Mouse (Mus musculus): ENCODE data around the gene Sohlh2. TPM values are rescaled to one million over a fixed set of nuclear protein-coding genes. Genes with fewer than 3 reads are reported as not detected.

The Sohlh2 gene
- polyA plus RNA-seq, 1 experiment from 2014 or later, result not detected

GRCm38 (mm10) chr3:55246618-55247272, 64.9 kb downstream of the Sohlh2 start:
- no peaks in the 10 kb centered on the region for H3K27me3 ChIP-seq (ENCODE audit: control insufficient read depth, insufficient read depth, low read length)
- 0 out of 2 replicates have a peak, but pooled peaks cover 5% of the 10 kb centered on the region for H3K4me1 ChIP-seq (ENCODE audit: control insufficient read depth, insufficient read depth, low read length)
- no peak overlapping the region for H3K9ac ChIP-seq (replicated peaks; ENCODE audit: low read depth, low read length)
- no peak overlapping the region for H3K4me2 ChIP-seq (replicated peaks; ENCODE audit: low read depth, low read length)
- no peak overlapping the region for H3K4me3 ChIP-seq (ENCODE audit: low read depth, low read length)
- H3K27ac ChIP-seq (ENCODE audit: low read length), result no peak overlapping the region
- WGBS, result 88% methylated on average over 12 of the region's 12 CpGs
- no peaks in the 10 kb centered on the region for H3K36me3 ChIP-seq (ENCODE audit: control insufficient read depth, insufficient read depth, low read length)
- no peaks in the 10 kb centered on the region for H3K9me3 ChIP-seq (ENCODE audit: control insufficient read depth, low read depth, low read length)
- ATAC-seq (ENCODE audit: insufficient number of reproducible peaks, insufficient read depth, low FRiP score, low read depth), result no peak

GRCm38 (mm10) chr3:55248048-55248447, 66.2 kb downstream of the Sohlh2 start:
- H3K9ac ChIP-seq (replicated peaks; ENCODE audit: low read depth, low read length), result no peak overlapping the region
- 85% methylated on average over 3 of the region's 3 CpGs for WGBS
- no peaks in the 10 kb centered on the region for H3K9me3 ChIP-seq (ENCODE audit: control insufficient read depth, low read depth, low read length)
- ATAC-seq (ENCODE audit: insufficient number of reproducible peaks, insufficient read depth, low FRiP score, low read depth), result no peak
- no peak overlapping the region for H3K27ac ChIP-seq (ENCODE audit: low read length)
- no peaks in the 10 kb centered on the region for H3K27me3 ChIP-seq (ENCODE audit: control insufficient read depth, insufficient read depth, low read length)
- H3K4me3 ChIP-seq (ENCODE audit: low read depth, low read length), result no peak overlapping the region
- no peaks in the 10 kb centered on the region for H3K36me3 ChIP-seq (ENCODE audit: control insufficient read depth, insufficient read depth, low read length)
- 0 out of 2 replicates have a peak, but pooled peaks cover under 1% of the 10 kb centered on the region for H3K4me1 ChIP-seq (ENCODE audit: control insufficient read depth, insufficient read depth, low read length)
- no peak overlapping the region for H3K4me2 ChIP-seq (replicated peaks; ENCODE audit: low read depth, low read length)

DNA sequence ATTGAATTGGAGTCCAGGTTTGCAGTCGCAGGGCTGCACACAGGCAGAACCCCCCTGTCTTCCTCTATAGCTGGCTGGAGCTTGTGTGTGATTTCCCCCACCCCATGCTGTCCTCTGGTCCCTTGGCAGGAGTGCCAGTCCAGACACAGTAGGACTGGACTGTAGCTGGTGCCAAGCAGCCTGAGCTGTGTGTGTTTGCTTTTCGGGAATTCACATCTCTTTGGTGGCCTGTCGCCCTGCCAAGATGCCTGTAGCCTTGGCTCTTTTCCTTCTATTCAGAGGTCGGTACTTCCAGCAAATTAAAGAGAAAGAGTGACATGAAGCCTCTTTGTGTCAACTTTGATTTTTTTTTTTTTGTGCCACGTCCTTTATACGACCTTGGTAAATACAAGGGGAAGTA, 66.7 kb downstream of the Sohlh2 start:
- ATAC-seq (ENCODE audit: insufficient number of reproducible peaks, insufficient read depth, low FRiP score, low read depth), result no peak
- no peak overlapping the region for H3K4me2 ChIP-seq (replicated peaks; ENCODE audit: low read depth, low read length)
- H3K9ac ChIP-seq (replicated peaks; ENCODE audit: low read depth, low read length), result no peak overlapping the region
- H3K9me3 ChIP-seq (ENCODE audit: control insufficient read depth, low read depth, low read length), result no peaks in the 10 kb centered on the region
- H3K27ac ChIP-seq (ENCODE audit: low read length), result no peak overlapping the region
- 68% methylated on average over 6 of the region's 6 CpGs for WGBS
- H3K4me3 ChIP-seq (ENCODE audit: low read depth, low read length), result no peak overlapping the region
- no peaks in the 10 kb centered on the region for H3K27me3 ChIP-seq (ENCODE audit: control insufficient read depth, insufficient read depth, low read length)
- no peaks in the 10 kb centered on the region for H3K4me1 ChIP-seq (ENCODE audit: control insufficient read depth, insufficient read depth, low read length)
- no peaks in the 10 kb centered on the region for H3K36me3 ChIP-seq (ENCODE audit: control insufficient read depth, insufficient read depth, low read length)

DNA sequence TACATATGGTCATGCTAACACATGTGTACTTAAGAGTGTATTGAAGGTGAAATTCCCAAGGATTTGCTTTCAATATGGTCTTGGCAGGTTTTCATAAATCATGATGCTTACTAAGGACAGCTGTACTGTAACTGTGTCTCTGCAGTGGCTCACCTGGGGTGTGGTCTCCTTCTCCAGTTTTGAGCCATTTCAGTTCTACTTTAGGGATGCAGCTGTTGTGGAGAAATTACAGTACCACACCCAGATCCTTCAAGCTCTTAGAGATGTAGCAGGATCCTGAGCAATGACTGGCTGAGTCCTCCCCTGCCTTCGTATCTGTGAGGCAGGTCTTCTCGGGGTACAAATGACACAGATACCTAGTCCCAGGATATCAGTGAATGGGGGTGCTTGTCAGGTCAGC, 68.8 kb downstream of the Sohlh2 start:
- H3K9me3 ChIP-seq (ENCODE audit: control insufficient read depth, low read depth, low read length), result no peaks in the 10 kb centered on the region
- H3K27me3 ChIP-seq (ENCODE audit: control insufficient read depth, insufficient read depth, low read length), result no peaks in the 10 kb centered on the region
- 79% methylated on average over 2 of the region's 2 CpGs for WGBS
- H3K4me3 ChIP-seq (ENCODE audit: low read depth, low read length), result no peak overlapping the region
- H3K9ac ChIP-seq (replicated peaks; ENCODE audit: low read depth, low read length), result no peak overlapping the region
- ATAC-seq (ENCODE audit: insufficient number of reproducible peaks, insufficient read depth, low FRiP score, low read depth), result no peak
- H3K27ac ChIP-seq (ENCODE audit: low read length), result no peak overlapping the region
- no peaks in the 10 kb centered on the region for H3K4me1 ChIP-seq (ENCODE audit: control insufficient read depth, insufficient read depth, low read length)
- H3K4me2 ChIP-seq (replicated peaks; ENCODE audit: low read depth, low read length), result no peak overlapping the region
- H3K36me3 ChIP-seq (ENCODE audit: control insufficient read depth, insufficient read depth, low read length), result no peaks in the 10 kb centered on the region

Small RNAs within 50 kb of the gene (microRNA-seq; reads per million reads assigned to microRNA genes)
- not detected for gene Gm22029

Other genes starting within 250 kb of the Sohlh2 start
- gene Ccna1, start 126.5 kb upstream of the Sohlh2 start, polyA plus RNA-seq (2014; fragmentation: Nextera tagmentation; extraction: Ambion mirVana), result 2.7 and 3.3 TPM in 2 replicates
- gene Spg20, start 69.9 kb upstream of the Sohlh2 start, polyA plus RNA-seq (2014; fragmentation: Nextera tagmentation; extraction: Ambion mirVana), result 43.3 and 46.7 TPM in 2 replicates
- not detected in 2 replicates for gene Ccdc169, start 44.7 kb upstream of the Sohlh2 start, polyA plus RNA-seq (2014; fragmentation: Nextera tagmentation; extraction: Ambion mirVana)
- gene Dclk1, start 60.3 kb downstream of the Sohlh2 start, polyA plus RNA-seq (2014; fragmentation: Nextera tagmentation; extraction: Ambion mirVana), result 18.4 and 18.7 TPM in 2 replicates